Mouse (Mus musculus) embryo, embryonic 9.5 days (tissue): ENCODE results near the gene Tmem217.
"Not testable (repeated sequence)": the region's sequence is repeated elsewhere in the genome, so short reads cannot be mapped to it uniquely, and the experiment has no call there.

ENCODE experiments used
- DNase-seq: peaks from one replicate; pipeline ENCODE4 v3.0.0-alpha.2; 2017; ENCODE audit errors: extremely low spot score

The Tmem217 gene

GRCm38 (mm10) chr17:29502669-29503665, 49.2 kb downstream of the Tmem217 start:
- no peak for DNase-seq

- no peak for DNase-seq
Measured at GRCm38 (mm10) chr17:29502005-29502668, 50.0 kb downstream of the Tmem217 start.

GRCm38 (mm10) chr17:29500802-29501469, 51.2 kb downstream of the Tmem217 start:
- no peak for DNase-seq

- DNase-seq, result no peak
Measured at GRCm38 (mm10) chr17:29500243-29500740, 51.9 kb downstream of the Tmem217 start.

GRCm38 (mm10) chr17:29499511-29499910, 52.7 kb downstream of the Tmem217 start:
- DNase-seq, result no peak

GRCm38 (mm10) chr17:29498952-29499351, 53.2 kb downstream of the Tmem217 start:
- DNase-seq, result not testable (repeated sequence)

GRCm38 (mm10) chr17:29498028-29498427, 54.2 kb downstream of the Tmem217 start:
- no peak for DNase-seq

GRCm38 (mm10) chr17:29497481-29497880, 54.7 kb downstream of the Tmem217 start:
- DNase-seq, result not testable (repeated sequence)

GRCm38 (mm10) chr17:29497071-29497354, 55.2 kb downstream of the Tmem217 start:
- no peak for DNase-seq

GRCm38 (mm10) chr17:29496211-29497070, 55.7 kb downstream of the Tmem217 start:
- no peak for DNase-seq

- DNase-seq, result no peak
Measured at GRCm38 (mm10) chr17:29494732-29495076, 57.5 kb downstream of the Tmem217 start.

- no peak for DNase-seq
Measured at GRCm38 (mm10) chr17:29494062-29494731, 58.0 kb downstream of the Tmem217 start.

- no peak for DNase-seq
Measured at GRCm38 (mm10) chr17:29493461-29493980, 58.7 kb downstream of the Tmem217 start.

GRCm38 (mm10) chr17:29492269-29493191, 59.7 kb downstream of the Tmem217 start:
- DNase-seq, result peak; percentile 81

GRCm38 (mm10) chr17:29491591-29492268, 60.5 kb downstream of the Tmem217 start:
- peak; percentile 55 for DNase-seq

- no peak for DNase-seq
Measured at GRCm38 (mm10) chr17:29490713-29491581, 61.2 kb downstream of the Tmem217 start, which contains the start of gene Pim1. Pim1 (plus strand) TSS chr17:29490753.

GRCm38 (mm10) chr17:29489971-29490712, 62.0 kb downstream of the Tmem217 start:
- peak; percentile 100 for DNase-seq
